ENCODE assay signal across 8 mouse cellular contexts in genomic region chr4:135034406-135034805, GRCm38 (mm10).
DNase-seq lines count a peak whose midpoint lies in the region; ATAC-seq and TF ChIP-seq lines count a peak whose summit lies in the region.
"Had no signal": no experiment of that assay in that cellular context is flagged by ENCODE, and none has a peak within 500 bp of the region (broad histone marks: within the 10 kb centered on the region; RNA-seq: fewer than 3 reads in every experiment).

No protein-coding gene starts in this region.

- intact Hi-C loops in gastrocnemius, adult 2 months (cut with DNase I) = loop anchor here (1.0 kb wide), 1 partner anchor 88 kb away; no protein-coding TSS in a partner anchor

- no peaks in the 10 kb centered on the region for H3K36me3 ChIP-seq in midbrain, embryonic 10.5 days
- no peaks in the 10 kb centered on the region for H3K36me3 ChIP-seq in midbrain, embryonic 16.5 days (ENCODE audit: control insufficient read depth, insufficient read depth, low read length)
- no peaks in the 10 kb centered on the region for H3K36me3 ChIP-seq in liver, embryonic 12.5 days
- H3K36me3 ChIP-seq in spleen, adult 2 months (ENCODE audit: control insufficient read depth, insufficient read depth, low read length) = no peaks in the 10 kb centered on the region
- H3K36me3 ChIP-seq: heart, embryonic 13.5 days had no signal

- WGBS in midbrain, embryonic 10.5 days = 38% methylated on average over 7 of the region's 7 CpGs
- 25% methylated on average over 7 of the region's 7 CpGs for WGBS in midbrain, embryonic 16.5 days
- WGBS in liver, embryonic 12.5 days (ENCODE audit: insufficient replicate concordance) = 24% methylated on average over 7 of the region's 7 CpGs
- WGBS in spleen, adult 2 months = 52% methylated on average over 7 of the region's 7 CpGs

- no peaks in the 10 kb centered on the region for H3K9me3 ChIP-seq in midbrain, embryonic 10.5 days (replicated peaks)
- H3K9me3 ChIP-seq in midbrain, embryonic 16.5 days (replicated peaks; ENCODE audit: control insufficient read depth, low read length, poor library complexity, severe bottlenecking) = no peaks in the 10 kb centered on the region
- H3K9me3 ChIP-seq in liver, embryonic 12.5 days (replicated peaks) = no peaks in the 10 kb centered on the region
- H3K9me3 ChIP-seq: heart, embryonic 13.5 days had no signal

- no peak overlapping the region for H3K9ac ChIP-seq in midbrain, embryonic 16.5 days (ENCODE audit: low read depth, low read length)
- no peak overlapping the region for H3K9ac ChIP-seq in liver, embryonic 12.5 days
- H3K9ac ChIP-seq: heart, embryonic 13.5 days had no signal

- peak; percentile 80 for TF ChIP-seq CTCF in gastrocnemius, adult 2 months (IDR thresholded peaks at IDR 0.05)
- TF ChIP-seq CTCF in spleen, adult 2 months (IDR thresholded peaks at IDR 0.05; ENCODE audit: extremely low read depth, insufficient read depth, insufficient read length, insufficient replicate concordance) = peak; percentile 77

- no peak for ATAC-seq in midbrain, embryonic 16.5 days
- ATAC-seq in liver, embryonic 12.5 days = peak; percentile 42; the same call in 1 of the 2 replicates

- peaks cover 27% of the 10 kb centered on the region for H3K27me3 ChIP-seq in midbrain, embryonic 10.5 days (ENCODE audit: low read depth, poor library complexity, severe bottlenecking)
- no peaks in the 10 kb centered on the region for H3K27me3 ChIP-seq in midbrain, embryonic 16.5 days (ENCODE audit: control insufficient read depth, insufficient read depth, low read depth, low read length)
- H3K27me3 ChIP-seq in liver, embryonic 12.5 days (replicated peaks) = peaks cover 32% of the 10 kb centered on the region
- H3K27me3 ChIP-seq in spleen, adult 2 months (ENCODE audit: control insufficient read depth, insufficient read depth, low read length) = no peaks in the 10 kb centered on the region

- TF ChIP-seq POLR2A in spleen, adult 2 months (IDR thresholded peaks at IDR 0.05; ENCODE audit: low read depth, low read length) = no peak

- no peak overlapping the region for H3K4me3 ChIP-seq in midbrain, embryonic 10.5 days
- no peak overlapping the region for H3K4me3 ChIP-seq in midbrain, embryonic 16.5 days (ENCODE audit: low read depth, low read length)
- H3K4me3 ChIP-seq in gastrocnemius, adult 2 months = no peak overlapping the region
- H3K4me3 ChIP-seq in liver, embryonic 12.5 days = no peak overlapping the region
- H3K4me3 ChIP-seq in spleen, adult 2 months (ENCODE audit: extremely low read depth, insufficient read depth, insufficient read length) = no peak overlapping the region
- H3K4me3 ChIP-seq: heart, embryonic 13.5 days had no signal

- peaks cover 15% of the 10 kb centered on the region for H3K4me1 ChIP-seq in midbrain, embryonic 10.5 days
- H3K4me1 ChIP-seq in midbrain, embryonic 16.5 days (ENCODE audit: control insufficient read depth, insufficient read depth, low read length) = peaks cover 4% of the 10 kb centered on the region
- no peaks in the 10 kb centered on the region for H3K4me1 ChIP-seq in liver, embryonic 12.5 days
- H3K4me1 ChIP-seq in spleen, adult 2 months (ENCODE audit: control insufficient read depth, insufficient read depth, insufficient read length) = no peaks in the 10 kb centered on the region

- H3K4me2 ChIP-seq in midbrain, embryonic 16.5 days (ENCODE audit: low read length) = no peak overlapping the region
- no peak overlapping the region for H3K4me2 ChIP-seq in liver, embryonic 12.5 days
- H3K4me2 ChIP-seq: heart, embryonic 13.5 days had no signal

- no peak overlapping the region for H3K27ac ChIP-seq in midbrain, embryonic 10.5 days (replicated peaks)
- H3K27ac ChIP-seq in midbrain, embryonic 16.5 days (ENCODE audit: low read length) = no peak overlapping the region
- no peak overlapping the region for H3K27ac ChIP-seq in gastrocnemius, adult 2 months
- H3K27ac ChIP-seq in liver, embryonic 12.5 days = no peak overlapping the region
- H3K27ac ChIP-seq in spleen, adult 2 months (ENCODE audit: insufficient read depth, low read length) = no peak overlapping the region
- H3K27ac ChIP-seq: heart, embryonic 13.5 days had no signal

- DNase-seq in midbrain, embryonic 10.5 days (ENCODE audit: low spot score) = peak; percentile 44
- peak; percentile 60 for DNase-seq in T-cell, adult 2 months (ENCODE audit: low spot score)
- peak; percentile 59 for DNase-seq in c-Kit-positive CD71-negative TER-119-negative erythroid progenitor cells, embryonic 14.5 days (ENCODE audit: low read depth)
- peak; percentile 70 for DNase-seq in gastrocnemius, adult 2 months
- DNase-seq in spleen, adult 2 months (ENCODE audit: low read depth in 1 of 2, low spot score in 2 of 2) = peak in 1 of 2 experiments; percentile 36
